Mouse (Mus musculus) megakaryocyte-erythroid progenitor cell, adult 5 weeks (primary cell): ENCODE data around the gene Defb5. TPM values are rescaled to one million over a fixed set of nuclear protein-coding genes. Genes with fewer than 3 reads are reported as not detected.

Experiments used
- polyA plus RNA-seq: library from polyadenylated mRNA; stranded (reverse); fragments of >175 nt; gene quantifications from 2 replicates; pipeline ENCODE4 v1.2.3, GENCODE M21; 2012

Gene Defb5
- polyA plus RNA-seq, result not detected in 2 replicates

DNA sequence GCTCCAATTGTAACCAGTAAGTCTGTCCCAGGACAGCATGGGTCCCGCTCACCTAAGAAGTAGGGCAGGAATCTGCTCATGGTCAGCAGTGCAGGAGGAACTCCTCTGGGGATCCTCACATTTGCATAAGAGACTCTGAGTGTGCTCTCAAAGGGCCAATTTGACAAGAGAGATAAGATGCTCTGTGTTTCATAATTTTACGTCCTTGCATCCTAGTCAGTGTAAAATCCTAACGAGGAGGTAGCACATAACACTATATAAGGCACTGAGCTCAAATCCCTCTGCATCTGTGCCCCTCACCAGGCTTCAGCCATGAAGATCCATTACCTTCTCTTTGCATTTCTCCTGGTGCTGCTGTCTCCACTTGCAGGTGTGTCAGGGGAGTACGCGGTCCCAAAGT is at the start of gene Defb5:
Defb5 (plus strand) TSS at position 301 of the 400 bp plus-strand sequence.

DNA sequence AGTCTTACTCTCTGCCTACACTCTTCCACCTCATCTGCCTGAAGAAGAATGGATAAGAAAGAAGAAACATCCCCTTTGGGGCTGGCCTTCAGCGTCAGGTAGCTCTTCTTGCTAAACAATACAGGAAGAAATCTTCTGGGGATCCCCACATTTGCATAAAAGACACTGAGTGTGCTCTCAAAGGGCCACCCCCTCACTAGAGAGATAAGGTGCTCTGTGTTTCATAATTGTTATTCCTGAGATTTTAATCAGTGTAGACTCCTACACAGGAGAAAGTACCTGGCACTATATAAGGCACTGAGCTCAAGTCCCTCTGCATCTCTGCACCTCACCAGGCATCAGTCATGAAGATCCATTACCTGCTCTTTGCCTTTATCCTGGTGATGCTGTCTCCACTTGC is 22.2 kb upstream of the Defb5 start, which contains the start of gene Defb6:
Defb6 (plus strand) TSS at position 318 of the 400 bp plus-strand sequence.

DNA sequence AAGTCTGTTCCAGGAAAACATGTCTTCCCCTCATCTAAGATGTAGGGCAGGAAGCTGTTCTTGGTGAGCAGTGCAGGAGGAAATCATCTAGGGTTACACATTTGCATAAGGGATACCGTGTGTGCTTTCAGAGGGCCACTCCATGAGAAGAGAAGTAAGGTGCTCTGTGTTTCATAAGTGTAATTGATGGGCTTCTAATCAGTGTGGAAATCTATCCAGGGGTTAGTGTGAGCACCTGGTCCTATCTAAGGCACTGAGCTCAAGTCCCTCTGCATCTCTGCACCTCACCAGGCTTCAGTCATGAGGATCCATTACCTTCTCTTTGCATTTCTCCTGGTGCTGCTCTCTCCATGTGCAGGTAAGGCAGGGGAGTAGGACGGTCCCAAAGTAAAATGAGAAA is 7.8 kb upstream of the Defb5 start, which contains the start of gene Defb46:
Defb46 (plus strand) TSS at position 301 of the 400 bp plus-strand sequence.

DNA sequence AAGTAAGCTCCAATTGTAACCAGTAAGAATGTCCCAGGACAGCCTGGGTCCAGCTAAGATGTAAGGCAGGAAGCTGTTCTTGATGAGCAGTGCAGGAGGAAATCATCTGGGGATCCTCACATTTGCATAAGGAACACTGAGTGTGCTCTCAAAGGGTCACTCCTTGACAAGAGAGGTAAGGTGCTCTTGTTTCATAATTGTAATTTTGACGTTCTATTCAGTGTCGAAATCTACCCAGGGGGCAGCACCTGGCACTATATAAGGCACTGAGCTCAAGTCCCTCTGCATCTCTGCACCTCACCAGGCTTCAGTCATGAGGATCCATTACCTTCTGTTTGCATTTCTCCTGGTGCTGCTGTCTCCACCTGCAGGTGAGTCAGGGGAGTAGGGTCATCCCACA is 45.7 kb downstream of the Defb5 start, which contains the start of gene Defb3:
Defb3 (plus strand) TSS at position 301 of the 400 bp plus-strand sequence.

Other genes with a start within 250 kb of the Defb5 start
- not detected in 2 replicates for gene Defb38, start 221.0 kb upstream of the Defb5 start, polyA plus RNA-seq
- not detected in 2 replicates for gene Defb39, start 182.8 kb upstream of the Defb5 start, polyA plus RNA-seq
- not detected in 2 replicates for gene Defb12, start 132.7 kb upstream of the Defb5 start, polyA plus RNA-seq
- not detected in 2 replicates for gene Defb34, start 123.8 kb upstream of the Defb5 start, polyA plus RNA-seq
- gene Gm45826, start 106.8 kb upstream of the Defb5 start, polyA plus RNA-seq, result not detected in 2 replicates
- gene Defb14, start 53.2 kb upstream of the Defb5 start, polyA plus RNA-seq, result not detected in 2 replicates
- gene Defb4, start 48.9 kb upstream of the Defb5 start, polyA plus RNA-seq, result not detected in 2 replicates
- gene Defb6, start 22.1 kb upstream of the Defb5 start, polyA plus RNA-seq, result not detected in 2 replicates
- not detected in 2 replicates for gene Defb46, start 7.7 kb upstream of the Defb5 start, polyA plus RNA-seq
- gene Defb3, start 45.8 kb downstream of the Defb5 start, polyA plus RNA-seq, result not detected in 2 replicates
- gene Defb8, start 200.0 kb downstream of the Defb5 start, polyA plus RNA-seq, result not detected in 2 replicates
- not detected in 2 replicates for gene Defb7, start 247.5 kb downstream of the Defb5 start, polyA plus RNA-seq